Mouse (Mus musculus) heart, embryonic 14.5 days (tissue): ENCODE data around the gene Stab1. TPM values are rescaled to one million over a fixed set of nuclear protein-coding genes. Genes with fewer than 3 reads are reported as not detected.
A peak's percentile ranks its signal among the peaks of the same experiment; 100 is the strongest.

Experiments used
- ATAC-seq: fragments of 200-750 bp; cut with Nextera tagmentation; 2 replicates; pipeline ENCODE4 v1.8.0; 2017; ENCODE audit warnings: low read depth, moderate TSS enrichment; ENCODE audit not compliant: insufficient number of reproducible peaks, insufficient read depth, low FRiP score
- H3K27ac ChIP-seq, 2 experiments: fragments of 200-500 bp in 1 of 2; fragments of 300-500 bp in 1 of 2; sonication (generic) in 1 of 2; replicated peaks in 1 of 2; 2 replicates each; pipeline ENCODE4 v1.5.1; 2012 to 2014; ENCODE audit warnings: low read depth in 2 of 2, low read length in 2 of 2, control low read depth in 1 of 2, mild to moderate bottlenecking in 1 of 2, mixed read lengths in 1 of 2; ENCODE audit not compliant: control insufficient read depth in 1 of 2, insufficient read depth in 1 of 2
- H3K27me3 ChIP-seq: fragments of 300-500 bp; sonication (generic); 2 replicates; pipeline ENCODE4 v1.6.1; 2014; ENCODE audit warnings: mild to moderate bottlenecking, low read length, control low read depth; ENCODE audit not compliant: control insufficient read depth, insufficient read depth
- H3K36me3 ChIP-seq: fragments of 300-500 bp; sonication (generic); 2 replicates; pipeline ENCODE4 v1.6.1; 2014; ENCODE audit warnings: mild to moderate bottlenecking, control low read depth, low read length, mixed read lengths; ENCODE audit not compliant: control insufficient read depth, insufficient read depth
- H3K4me1 ChIP-seq, 2 experiments: fragments of 200-500 bp in 1 of 2; fragments of 300-500 bp in 1 of 2; sonication (generic) in 1 of 2; 2 replicates each; pipeline ENCODE4 v1.6.1; 2012 to 2014; ENCODE audit warnings: low read length in 2 of 2, control low read depth in 1 of 2, mixed read lengths in 1 of 2; ENCODE audit not compliant: control insufficient read depth in 2 of 2, insufficient read depth in 2 of 2
- H3K4me2 ChIP-seq: fragments of 300-500 bp; sonication (generic); 2 replicates; pipeline ENCODE4 v1.6.1; 2014; ENCODE audit warnings: mild to moderate bottlenecking, low read length
- H3K4me3 ChIP-seq, 2 experiments: fragments of 200-500 bp in 1 of 2; fragments of 300-500 bp in 1 of 2; sonication (generic) in 1 of 2; 2 replicates each; pipeline ENCODE4 v1.5.1; 2012 to 2014; ENCODE audit warnings: low read length in 2 of 2, mild to moderate bottlenecking in 2 of 2, control low read depth in 1 of 2, low read depth in 1 of 2, moderate library complexity in 1 of 2; ENCODE audit not compliant: control insufficient read depth in 1 of 2, insufficient read depth in 1 of 2
- H3K9ac ChIP-seq: fragments of 300-500 bp; sonication (generic); 2 replicates; pipeline ENCODE4 v1.6.1; 2014; ENCODE audit warnings: mild to moderate bottlenecking, low read length
- H3K9me3 ChIP-seq: fragments of 300-500 bp; sonication (generic); 2 replicates; pipeline ENCODE4 v1.6.1; 2016; ENCODE audit warnings: low read length, control low read depth; ENCODE audit not compliant: control insufficient read depth
- WGBS: fragments of 180-500 bp; shearing (Covaris S2); extraction: QIAGEN DNeasy Blood & Tissue Kit; methylation state at CpG from one replicate; pipeline ENCODE4 v1.1.7; 2014; 5-methylcytosine and 5-hydroxymethylcytosine counted together
- polyA plus RNA-seq: library from polyadenylated mRNA; unstranded; fragments of >200 nt; fragmentation: Nextera tagmentation; extraction: Ambion mirVana; gene quantifications from 2 replicates; pipeline ENCODE4 v1.2.1, GENCODE M21; 2014

Stab1 gene
- polyA plus RNA-seq, 1 experiment from 2014 or later: 66.8 TPM

GRCm38 (mm10) chr14:31135495-31136410 is 32.7 kb downstream of the Stab1 start:
- no peaks in the 10 kb centered on the region for H3K9me3 ChIP-seq
- H3K27me3 ChIP-seq: no peaks in the 10 kb centered on the region
- H3K4me2 ChIP-seq: no peak overlapping the region
- peaks cover 65% of the 10 kb centered on the region for H3K36me3 ChIP-seq
- H3K4me3 ChIP-seq: no peak overlapping the region
- no peak overlapping the region for H3K27ac ChIP-seq
- no peak overlapping the region for H3K9ac ChIP-seq
- ATAC-seq: no peak
- 93% methylated on average over 34 of the region's 34 CpGs for WGBS
- H3K4me1 ChIP-seq: peaks cover 11 to 19% of the 10 kb centered on the region in 2 experiments

- 85% methylated on average over 25 of the region's 25 CpGs for WGBS
- no peak for ATAC-seq
Observed at GRCm38 (mm10) chr14:31134015-31135000, 34.1 kb downstream of the Stab1 start.

GRCm38 (mm10) chr14:31133023-31133665 is 35.3 kb downstream of the Stab1 start:
- H3K4me3 ChIP-seq: no peak overlapping the region
- H3K27ac ChIP-seq: no peak overlapping the region
- peaks cover 19 to 27% of the 10 kb centered on the region in 2 experiments for H3K4me1 ChIP-seq
- peak overlapping the region; percentile 84 for H3K4me2 ChIP-seq
- 0 out of 2 replicates have a peak overlapping the region, but pooled peaks have one; percentile 2 for H3K9ac ChIP-seq
- H3K36me3 ChIP-seq: peaks cover 39% of the 10 kb centered on the region
- 63% methylated on average over 11 of the region's 11 CpGs for WGBS
- no peaks in the 10 kb centered on the region for H3K27me3 ChIP-seq
- ATAC-seq: no peak
- H3K9me3 ChIP-seq: no peaks in the 10 kb centered on the region

More at GRCm38 (mm10) chr14:31134015-31135000, 34.1 kb downstream of the Stab1 start:
- Histone ChIP-seq H3K4me2 (no peak overlapping the region), H3K4me3 (no peak overlapping the region), H3K9ac (no peak overlapping the region), H3K27me3 (no peaks in the 10 kb centered on the region), H3K9me3 (no peaks in the 10 kb centered on the region), H3K4me1 (peaks cover 19 to 27% of the 10 kb centered on the region in 2 experiments), H3K27ac (no peak overlapping the region), H3K36me3 (peaks cover 51% of the 10 kb centered on the region)

GRCm38 (mm10) chr14:31132491-31132975 is 35.9 kb downstream of the Stab1 start:
- H3K4me1 ChIP-seq: peaks cover 19 to 27% of the 10 kb centered on the region in 2 experiments
- ATAC-seq: no peak

GRCm38 (mm10) chr14:31132031-31132430 is 36.4 kb downstream of the Stab1 start:
- H3K9ac ChIP-seq: peak overlapping the region; percentile 93
- H3K4me3 ChIP-seq: peak overlapping the region; percentile 74 to 88
- peak overlapping the region; percentile 84 for H3K4me2 ChIP-seq
- peaks cover 21 to 32% of the 10 kb centered on the region in 2 experiments for H3K4me1 ChIP-seq
- no peaks in the 10 kb centered on the region for H3K27me3 ChIP-seq
- no peaks in the 10 kb centered on the region for H3K9me3 ChIP-seq
- 2% methylated on average over 6 of the region's 6 CpGs for WGBS
- no peak for ATAC-seq
- peaks cover 28% of the 10 kb centered on the region for H3K36me3 ChIP-seq
- no peak overlapping the region for H3K27ac ChIP-seq

More at GRCm38 (mm10) chr14:31132491-31132975, 35.9 kb downstream of the Stab1 start:
- 85% methylated on average over 7 of the region's 7 CpGs for WGBS
- H3K27ac ChIP-seq: no peak overlapping the region
- H3K4me3 ChIP-seq: peak overlapping the region in 1 of 2 experiments; percentile 88; a peak in 1 of 4 replicates
- peak overlapping the region; percentile 84 for H3K4me2 ChIP-seq
- H3K36me3 ChIP-seq: peaks cover 33% of the 10 kb centered on the region
- peak overlapping the region; percentile 93 for H3K9ac ChIP-seq
- H3K9me3 ChIP-seq: no peaks in the 10 kb centered on the region
- no peaks in the 10 kb centered on the region for H3K27me3 ChIP-seq

- Histone ChIP-seq H3K27ac (peak overlapping the region; percentile 4 to 83), H3K4me1 (peaks cover 25 to 36% of the 10 kb centered on the region in 2 experiments), H3K4me2 (peak overlapping the region; percentile 84), H3K36me3 (peaks cover 21% of the 10 kb centered on the region), H3K4me3 (peak overlapping the region; percentile 74 to 88), H3K9me3 (no peaks in the 10 kb centered on the region), H3K27me3 (no peaks in the 10 kb centered on the region), H3K9ac (peak overlapping the region; percentile 93)
- 0% methylated on average over 43 of the region's 43 CpGs for WGBS
- ATAC-seq: no peak
Observed at GRCm38 (mm10) chr14:31131272-31131821, 37.1 kb downstream of the Stab1 start.
